Mouse (Mus musculus): ENCODE data around the gene Slc9a3r1.

GRCm38 (mm10) chr11:115119409-115119808 is 43.7 kb upstream of the Slc9a3r1 start:
- TF ChIP-seq CTCF (IDR thresholded peaks at IDR 0.05; ENCODE audit: borderline replicate concordance, extremely low read depth, insufficient read depth, insufficient read length) (no peak), POLR2A (IDR thresholded peaks at IDR 0.05; ENCODE audit: borderline replicate concordance, extremely low read depth, insufficient read depth, insufficient read length, poor library complexity, severe bottlenecking) (no peak)
